Mouse (Mus musculus) testis, postnatal 10 days (tissue): Measurements from ENCODE around the gene Gm28047.

Experiments used
- DNase-seq: peaks from one replicate; pipeline ENCODE4 v3.0.0; 2021; ENCODE audit warnings: low spot score

Gm28047 gene

DNA sequence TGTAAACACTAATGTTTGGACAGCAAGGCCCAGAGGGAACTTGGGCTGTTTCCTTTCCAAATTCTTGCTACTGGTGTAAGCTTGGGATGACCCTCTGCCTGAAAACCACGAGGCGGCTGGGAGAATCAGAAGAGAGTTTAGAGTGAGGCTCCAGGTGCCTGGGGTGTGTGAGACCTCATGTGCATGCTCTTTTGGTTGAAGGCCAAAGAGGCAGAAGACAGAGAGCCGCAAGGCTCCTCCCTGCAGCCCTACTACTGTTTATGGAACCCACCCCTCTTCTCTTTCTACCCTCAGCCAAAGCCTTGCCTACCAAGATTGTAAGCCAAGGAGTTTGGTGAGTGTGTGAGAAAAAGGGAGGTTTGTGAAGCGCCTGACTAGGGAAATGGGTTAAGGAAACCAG, 109.1 kb downstream of the Gm28047 start:
- no peak for DNase-seq

DNA sequence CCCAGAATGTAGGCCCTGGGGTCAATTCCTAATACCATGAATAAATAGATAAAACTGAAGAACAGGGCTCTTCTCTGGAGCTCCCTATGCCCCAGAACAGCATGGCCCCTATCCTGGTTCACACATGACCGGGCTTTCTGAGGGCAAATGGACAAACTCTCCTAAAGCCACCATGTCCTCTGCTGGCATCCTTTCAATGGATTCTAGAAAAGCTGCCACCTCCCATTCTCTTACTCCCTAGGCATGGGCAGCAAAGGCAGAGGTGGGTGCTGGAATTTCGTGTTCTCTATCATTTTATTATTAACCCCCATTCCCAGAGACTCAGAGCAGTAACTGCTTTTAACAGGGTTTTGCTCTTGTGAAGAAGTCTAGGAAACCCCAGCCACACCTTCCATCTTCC, 109.6 kb downstream of the Gm28047 start:
- no peak for DNase-seq

DNA sequence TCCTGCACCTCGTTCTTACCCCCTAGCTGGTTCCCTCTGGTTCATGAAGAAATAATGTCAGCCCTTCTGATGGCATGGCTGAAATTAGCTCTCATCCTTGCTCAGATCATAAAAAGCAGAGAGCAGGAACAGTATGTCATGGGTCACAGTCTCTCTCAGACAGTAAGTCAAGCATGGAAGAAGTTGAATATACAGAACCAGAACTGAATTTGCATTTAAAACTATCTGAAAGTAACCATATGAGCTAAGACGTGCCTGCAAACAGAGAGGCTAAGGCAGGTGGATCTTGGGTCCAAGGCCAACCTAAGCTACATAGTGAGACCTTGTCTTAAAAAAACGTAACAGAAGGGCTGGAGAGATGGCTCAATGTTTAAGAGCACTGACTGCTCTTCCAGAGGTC, 111.9 kb downstream of the Gm28047 start:
- DNase-seq = no peak

DNA sequence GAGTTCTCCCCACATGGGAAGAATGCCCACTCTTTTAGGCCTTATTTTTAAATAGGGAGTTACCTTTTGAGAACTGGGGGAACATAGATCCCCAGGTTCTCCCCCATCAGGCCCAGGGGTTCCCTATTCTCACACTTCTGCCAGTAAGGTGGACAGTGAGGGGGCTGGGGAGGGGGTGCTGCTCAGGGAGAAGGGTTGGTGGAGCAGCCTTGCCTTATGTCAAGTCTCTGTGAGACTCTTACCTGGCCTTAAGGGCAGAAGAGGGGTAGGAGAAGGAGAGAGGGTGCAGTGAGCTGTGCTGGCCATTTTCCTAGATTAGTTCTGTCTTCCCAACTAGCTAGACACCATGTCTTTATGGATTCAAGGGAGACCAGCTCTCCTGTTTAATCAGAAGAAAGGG, 112.4 kb downstream of the Gm28047 start:
- no peak for DNase-seq

DNA sequence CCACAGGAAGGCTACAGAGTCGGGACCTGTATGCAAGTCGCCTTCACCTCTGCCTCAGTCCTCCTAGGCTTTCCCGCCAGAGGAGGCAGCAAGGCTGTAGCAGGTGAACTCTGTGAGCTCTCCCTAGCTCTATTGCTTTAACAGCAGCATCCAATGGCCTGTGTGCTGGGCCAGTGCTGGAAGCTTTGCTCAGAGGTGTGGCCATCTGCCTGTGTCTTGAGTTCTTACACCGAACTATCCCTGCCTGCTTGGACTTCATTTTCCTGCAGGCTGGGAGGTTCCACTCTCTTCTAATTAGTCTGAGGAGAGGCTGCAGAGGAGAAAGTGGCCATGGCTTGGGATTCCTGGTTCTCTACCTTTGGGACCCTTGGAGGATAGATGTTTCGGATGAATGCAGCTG, 112.9 kb downstream of the Gm28047 start:
- no peak for DNase-seq

DNA sequence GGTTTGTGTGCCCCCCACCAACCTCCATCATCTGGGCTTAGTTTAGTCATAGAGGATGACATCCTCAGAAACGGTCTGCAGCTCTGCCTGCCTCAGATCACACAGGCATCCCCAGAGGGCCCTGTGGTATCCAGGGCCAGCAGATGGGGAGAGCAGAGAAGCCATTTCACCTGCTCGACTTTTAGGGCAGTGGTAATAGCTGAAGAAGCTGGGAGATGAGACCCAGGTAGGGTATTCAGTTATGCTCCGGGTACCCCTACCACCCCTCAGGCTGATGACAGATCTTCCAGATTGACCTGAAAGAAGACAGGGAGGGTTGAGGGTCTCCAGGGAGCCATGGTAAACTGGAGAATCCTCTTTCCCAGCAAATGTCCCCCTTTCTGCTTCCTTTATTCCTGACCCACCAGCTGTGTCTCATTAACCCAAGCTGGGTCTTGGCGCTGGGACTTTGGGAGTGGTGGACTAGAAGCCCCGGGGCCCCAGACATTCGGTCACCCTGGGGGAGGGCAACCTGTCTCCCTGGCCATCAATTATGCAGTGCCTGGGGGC, 113.5 kb downstream of the Gm28047 start:
- no peak for DNase-seq

DNA sequence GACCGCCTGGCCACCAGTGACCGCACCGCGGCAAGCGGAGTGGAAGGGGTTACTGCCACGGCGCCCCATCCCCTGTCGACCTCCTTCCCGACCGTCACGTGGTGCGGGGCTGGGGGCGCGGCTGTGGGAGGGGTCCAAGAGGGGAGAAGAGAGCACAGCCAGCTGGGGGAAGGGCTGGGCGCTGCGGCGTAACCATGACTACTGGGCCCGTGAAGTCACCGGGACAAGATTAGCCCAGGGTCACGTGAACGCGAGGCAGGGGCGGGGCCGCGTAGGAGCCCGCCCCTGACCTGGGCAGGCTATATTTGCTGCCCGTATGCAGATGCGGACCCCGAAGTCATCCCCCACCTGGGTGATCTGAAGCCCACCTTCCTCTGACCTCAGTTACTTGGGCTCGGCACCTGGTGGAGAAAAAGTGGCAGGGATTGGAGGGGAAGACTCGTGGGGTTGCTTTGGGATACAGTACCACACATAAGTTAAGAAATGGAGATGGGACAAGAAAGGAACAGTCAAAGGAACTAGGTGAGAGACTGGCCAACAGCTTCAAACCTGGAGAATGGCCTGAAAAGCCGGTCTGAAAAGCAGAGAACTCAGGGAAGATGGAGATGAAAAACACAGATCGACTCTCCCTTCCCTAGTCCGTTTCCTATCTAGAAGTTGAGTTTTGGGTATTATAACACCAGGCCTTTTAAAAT, 114.1 kb downstream of the Gm28047 start:
- DNase-seq = peak; percentile 95

DNA sequence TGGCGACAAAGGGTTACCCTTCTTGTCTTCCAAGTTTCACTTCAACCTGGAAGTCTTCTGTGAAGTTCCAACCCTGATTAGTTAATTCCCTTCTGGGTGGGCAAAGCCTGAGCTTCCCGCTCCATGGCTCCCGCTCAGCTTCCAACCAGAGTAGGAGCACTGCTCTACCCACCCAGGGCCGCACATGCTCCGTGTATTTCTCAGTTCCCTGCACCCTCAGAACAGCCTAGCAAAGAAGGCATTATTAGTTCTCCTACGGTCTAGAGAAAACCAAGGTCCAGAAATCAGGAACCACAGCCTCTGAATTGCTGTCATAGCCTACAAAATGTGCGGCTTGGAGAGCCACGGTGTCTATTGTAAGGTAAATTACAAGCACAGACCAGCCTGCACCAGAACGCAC, 114.8 kb downstream of the Gm28047 start:
- DNase-seq = no peak

DNA sequence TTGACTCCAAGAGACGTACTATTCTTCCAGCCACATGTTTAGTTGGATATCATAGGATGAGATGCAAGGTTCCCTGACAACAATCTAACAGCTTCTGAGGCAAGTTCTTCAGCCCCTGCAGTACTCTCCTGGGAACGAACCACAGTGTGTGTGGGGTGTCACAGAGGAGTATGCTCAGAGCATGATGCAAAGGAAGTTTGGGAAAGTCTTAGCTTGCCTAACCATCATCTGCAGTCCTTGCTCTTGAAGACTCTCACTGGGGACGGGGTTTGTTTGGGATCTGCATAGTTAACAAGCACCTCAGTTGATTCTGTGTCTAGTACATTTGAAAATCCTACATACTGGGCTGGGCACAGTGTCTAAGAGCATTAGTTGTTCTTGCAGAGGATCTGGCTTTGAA, 116.5 kb downstream of the Gm28047 start:
- peak; percentile 30 for DNase-seq

DNA sequence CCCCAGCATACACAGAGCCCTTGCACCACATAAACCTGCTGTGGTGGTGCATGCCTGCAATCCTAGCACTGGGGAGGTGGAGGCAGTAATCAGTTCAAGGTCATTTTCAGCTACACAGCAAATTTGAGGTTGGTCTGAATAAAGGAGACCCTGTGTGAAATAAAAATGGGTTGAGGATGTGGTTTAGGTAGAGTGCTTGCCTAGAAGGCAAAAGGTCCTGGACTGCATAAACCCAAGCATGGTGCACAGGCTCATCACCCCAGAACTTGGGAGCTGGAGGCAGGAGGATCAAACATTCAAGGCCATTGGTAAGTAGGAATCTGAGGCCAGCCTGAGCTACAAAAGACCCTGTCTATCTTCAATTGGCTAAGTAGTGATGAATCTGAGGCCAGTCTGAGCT, 117.3 kb downstream of the Gm28047 start:
- DNase-seq = no peak

DNA sequence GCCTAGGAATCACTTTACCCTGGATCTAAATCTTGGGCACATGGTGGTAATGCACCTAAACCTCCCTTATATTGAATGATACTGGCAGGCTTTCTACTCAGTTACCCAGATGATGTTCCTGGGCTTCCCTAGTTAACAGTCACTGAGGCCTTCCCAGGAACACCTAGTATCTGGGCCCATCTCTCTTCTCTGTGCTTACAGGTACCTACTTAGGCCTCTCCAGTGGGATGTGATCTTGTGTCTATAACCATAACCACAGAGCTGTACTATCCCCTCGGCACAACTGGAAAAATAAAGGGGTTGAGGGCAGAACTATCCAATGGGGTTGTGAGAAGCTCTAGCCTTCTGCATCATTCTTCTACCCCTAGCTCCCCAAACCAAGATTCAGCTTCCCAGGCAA, 118.0 kb downstream of the Gm28047 start:
- peak; percentile 19 for DNase-seq

DNA sequence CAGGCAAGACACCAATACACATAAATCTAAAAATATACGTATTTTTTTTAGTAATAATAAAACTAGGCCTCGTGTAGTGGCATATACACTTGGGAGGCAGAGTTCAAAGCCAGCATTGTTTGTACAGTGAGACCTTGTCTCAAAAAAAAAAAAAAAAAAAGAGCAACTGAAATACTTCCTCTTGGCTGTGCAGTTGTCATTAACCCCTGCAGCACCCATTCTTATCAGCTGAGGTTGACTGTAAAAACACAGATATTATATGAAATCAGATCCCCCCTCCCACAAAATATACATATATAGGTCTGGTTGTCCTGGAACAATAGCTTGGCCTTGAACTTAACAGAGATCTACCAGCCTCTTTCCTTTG, 118.4 kb downstream of the Gm28047 start:
- DNase-seq = no peak

DNA sequence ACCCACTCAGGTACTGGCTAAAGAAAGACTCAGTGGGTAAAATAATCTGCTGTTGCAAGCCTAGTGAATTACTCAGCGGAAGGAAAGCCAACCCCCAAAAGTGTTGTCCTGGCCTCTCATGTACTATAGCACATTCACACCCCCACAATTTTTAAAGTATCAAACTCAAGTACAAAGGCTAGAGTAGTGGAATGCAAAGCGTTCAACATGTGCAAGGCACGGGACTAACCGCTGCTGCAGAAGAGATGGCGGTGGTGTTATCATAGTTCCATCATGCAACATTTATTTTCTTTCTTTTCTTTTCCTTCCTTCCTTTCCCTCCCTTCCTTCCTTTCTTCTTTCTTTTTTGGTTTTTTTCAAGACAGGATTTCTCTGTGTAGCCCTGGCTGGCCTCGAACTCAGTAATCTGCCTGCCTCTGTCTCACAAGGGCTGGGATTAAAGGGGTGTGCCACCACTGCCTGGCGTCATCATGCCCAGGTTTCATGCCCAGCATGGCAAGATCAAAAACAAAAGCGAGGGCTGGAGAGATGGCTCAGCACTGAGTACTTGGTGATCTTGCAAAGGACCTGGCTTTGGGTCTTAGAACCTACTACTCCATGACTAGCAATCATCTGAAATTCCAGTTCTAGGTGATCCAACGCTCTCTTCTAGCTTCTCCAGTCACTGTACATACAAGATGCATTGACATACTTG, 119.0 kb downstream of the Gm28047 start:
- DNase-seq = peak; percentile 37

DNA sequence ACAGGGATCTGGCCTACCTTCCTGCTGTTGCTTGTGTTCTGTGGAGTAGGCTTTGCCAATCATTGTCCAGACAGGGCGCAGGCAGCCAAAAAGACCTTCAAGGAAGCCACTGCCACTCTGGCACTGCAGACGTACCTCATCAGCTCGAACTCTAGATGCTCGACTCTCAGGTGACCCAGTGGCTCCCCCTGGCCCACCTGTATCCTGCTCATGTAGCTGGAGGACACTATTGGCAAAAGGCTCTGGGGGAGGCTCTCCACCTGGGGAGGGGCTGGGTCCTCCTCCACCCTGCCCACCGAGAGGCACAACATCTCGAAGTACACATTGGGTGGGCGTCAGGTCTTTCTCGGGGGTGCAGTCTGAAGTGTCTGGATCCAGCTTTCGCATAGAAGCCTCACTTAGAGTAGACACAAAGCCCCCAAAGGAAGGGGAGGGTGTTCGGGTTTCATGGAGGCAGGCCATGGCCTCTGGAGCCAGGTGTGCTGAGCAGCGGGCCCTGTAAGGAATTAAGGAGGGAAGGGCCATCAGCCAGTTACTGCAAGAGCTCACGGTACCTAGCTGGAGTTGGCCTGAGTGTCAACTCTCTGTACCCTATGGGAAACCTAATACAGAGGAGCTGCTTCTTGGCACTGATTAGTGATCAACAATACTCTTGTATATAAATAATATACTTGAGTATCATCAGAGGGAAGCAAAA, 119.6 kb downstream of the Gm28047 start:
- DNase-seq = peak; percentile 45

DNA sequence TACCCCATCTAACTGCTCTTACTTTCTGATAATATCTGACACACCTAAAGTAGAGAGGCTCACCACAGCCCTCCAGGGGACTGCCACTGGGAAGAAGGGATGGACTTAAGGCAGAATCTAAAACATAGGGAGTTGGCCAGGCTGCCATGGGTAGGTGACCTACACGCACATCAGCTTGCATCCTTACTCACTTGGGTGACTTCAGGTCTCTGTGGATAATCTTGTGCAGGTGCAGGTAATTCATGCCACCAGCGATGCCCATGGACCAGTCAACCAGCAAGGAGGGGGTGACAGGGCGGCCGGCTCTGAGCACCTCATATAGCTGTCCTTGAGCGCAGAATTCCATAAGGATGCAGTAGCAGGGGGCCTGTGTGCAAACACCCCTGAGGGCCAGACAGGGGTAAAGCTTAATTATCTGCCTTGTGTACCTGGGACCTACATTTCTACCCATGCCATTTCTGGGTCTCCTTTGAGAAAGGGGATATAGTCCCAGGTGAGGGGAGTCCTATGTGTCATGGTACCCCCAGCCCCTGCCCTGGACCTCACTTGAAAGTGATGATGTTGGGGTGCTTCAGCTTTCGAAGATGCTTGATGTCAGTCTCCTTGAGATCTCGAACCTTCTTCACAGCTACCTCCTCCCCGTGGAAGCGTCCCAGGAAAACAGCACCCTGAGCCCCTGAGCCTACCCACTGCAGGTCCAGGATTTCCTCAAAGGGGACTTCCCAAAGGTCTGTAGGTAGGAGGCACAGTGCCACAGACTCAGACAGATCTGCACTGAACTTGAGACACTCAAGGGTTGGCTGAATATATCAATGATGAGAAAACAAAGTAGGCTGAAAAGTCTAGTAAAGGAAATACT, 120.7 kb downstream of the Gm28047 start:
- peak; percentile 42 for DNase-seq

DNA sequence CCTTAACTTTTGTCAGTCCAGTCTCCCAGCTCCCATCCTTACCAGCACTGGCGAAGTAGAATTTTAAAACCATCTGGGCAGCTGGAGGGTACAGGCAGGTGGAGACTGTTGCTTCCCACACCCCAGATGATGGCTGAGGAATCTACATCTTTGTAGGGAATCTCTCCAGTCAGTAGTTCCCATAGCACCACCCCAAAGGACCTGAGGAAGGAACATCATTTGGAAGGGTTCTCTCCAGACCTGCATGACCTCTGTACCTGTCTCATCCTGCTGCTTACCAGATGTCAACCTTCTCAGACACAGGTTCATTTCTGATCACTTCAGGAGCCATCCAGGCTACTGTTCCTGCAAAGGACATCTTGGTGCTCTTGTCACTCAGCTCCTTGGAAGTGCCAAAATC, 121.4 kb downstream of the Gm28047 start, which contains the start of gene Gm10337:
Gm10337 (plus strand) TSS at position 276 of the 400 bp plus-strand sequence.
- DNase-seq = peak; percentile 35

DNA sequence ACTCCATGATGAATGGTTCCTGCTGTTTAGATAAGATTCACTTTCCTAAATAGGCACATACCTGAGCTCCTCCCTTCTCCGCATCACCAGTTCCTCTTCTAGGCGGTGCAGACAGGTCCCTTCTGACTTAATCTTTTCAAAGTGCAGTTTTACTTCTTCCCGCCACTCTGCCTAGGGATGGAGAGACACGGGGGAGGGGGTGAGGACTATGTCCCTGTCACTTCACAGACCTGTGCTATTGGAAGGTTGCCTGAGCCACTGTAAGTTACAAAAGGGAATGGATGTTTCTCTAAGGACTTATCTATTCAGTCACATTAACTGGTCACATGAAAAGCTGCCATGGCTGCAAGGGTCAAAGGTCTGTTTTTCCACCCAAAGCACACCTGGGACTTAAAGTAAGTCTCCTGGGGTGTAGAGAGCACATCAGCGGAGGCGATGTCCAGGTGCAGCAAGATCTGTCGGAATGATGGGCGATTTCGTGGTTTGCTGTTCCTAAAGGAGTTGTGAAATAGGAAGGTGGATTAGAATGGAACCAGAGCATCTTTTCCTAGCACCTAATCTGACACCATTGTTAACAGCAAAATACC, 122.5 kb downstream of the Gm28047 start:
- peak; percentile 39 for DNase-seq

DNA sequence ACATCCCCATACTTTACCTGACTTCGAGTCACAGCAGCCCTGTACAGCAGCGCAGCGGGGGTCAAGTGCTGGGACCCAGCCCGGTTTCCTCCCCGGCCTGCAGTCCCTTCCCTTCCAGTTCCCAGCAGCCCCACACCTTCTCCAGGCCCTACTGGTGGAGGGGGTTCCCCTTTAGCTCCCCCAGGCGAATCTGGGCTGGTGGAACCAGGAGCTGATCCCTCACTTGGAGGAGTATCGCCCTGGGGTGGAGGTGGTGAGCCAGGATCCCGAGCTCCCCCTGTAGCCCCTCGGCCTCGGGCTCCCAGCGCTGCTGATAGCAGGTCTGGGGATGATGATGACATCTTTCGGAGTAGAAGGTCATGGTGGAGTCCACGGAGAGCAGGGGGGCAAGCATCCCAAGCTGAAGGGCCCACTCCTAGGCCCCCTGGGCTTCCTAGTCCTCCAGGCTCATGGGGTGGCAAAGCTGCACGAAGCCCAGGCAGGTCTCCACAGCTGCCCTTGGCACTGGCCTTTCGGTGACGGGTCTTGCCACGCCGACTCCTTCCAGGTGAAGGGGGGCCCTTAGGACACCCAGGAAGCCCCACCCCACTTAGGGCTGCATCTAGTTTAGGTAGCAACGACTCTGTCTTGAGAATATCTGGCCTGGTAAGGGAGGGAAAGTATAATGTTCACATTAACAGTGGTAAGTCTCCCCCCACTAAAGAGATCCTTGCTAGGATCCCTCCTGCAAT, 123.6 kb downstream of the Gm28047 start:
- DNase-seq = peak; percentile 45

DNA sequence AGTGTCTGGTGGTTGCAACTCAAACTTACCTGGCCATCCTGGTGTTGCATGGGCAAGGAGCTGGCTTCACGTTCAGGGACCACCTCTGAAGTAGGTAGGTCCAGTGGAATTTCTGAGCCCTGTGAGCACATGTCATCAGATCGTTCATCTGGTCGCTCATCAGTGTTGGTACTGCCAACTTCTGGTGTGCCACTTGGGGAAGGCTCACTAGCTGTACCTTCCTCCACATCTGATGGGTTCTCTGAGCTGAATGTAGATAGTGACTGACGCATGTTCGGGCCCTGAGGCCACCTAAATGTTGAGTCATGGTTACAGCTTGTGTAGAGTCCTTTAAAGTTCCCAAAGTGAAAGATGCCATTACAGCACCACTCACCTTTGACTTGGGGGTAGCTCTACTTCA, 124.4 kb downstream of the Gm28047 start:
- peak; percentile 26 for DNase-seq

DNA sequence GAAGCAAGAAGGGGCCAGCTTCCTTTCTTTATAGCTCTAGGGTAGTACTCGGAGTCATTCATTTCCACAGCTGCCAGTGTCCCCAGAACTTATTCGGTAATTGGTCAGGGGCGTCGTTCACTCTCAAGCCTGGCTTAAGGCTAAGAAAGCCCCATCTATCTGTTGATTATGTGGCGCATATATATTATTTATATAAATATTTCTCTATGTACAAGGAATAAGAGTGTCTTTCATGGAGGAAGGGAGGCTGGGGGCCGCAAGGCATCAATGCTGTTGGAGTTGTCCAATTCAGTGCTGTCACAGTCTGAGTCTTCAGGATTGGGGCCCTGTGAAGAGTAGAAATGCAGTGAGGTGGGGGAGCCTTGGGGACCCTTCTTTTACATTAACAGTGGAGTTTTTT, 125.0 kb downstream of the Gm28047 start:
- DNase-seq = peak; percentile 31

DNA sequence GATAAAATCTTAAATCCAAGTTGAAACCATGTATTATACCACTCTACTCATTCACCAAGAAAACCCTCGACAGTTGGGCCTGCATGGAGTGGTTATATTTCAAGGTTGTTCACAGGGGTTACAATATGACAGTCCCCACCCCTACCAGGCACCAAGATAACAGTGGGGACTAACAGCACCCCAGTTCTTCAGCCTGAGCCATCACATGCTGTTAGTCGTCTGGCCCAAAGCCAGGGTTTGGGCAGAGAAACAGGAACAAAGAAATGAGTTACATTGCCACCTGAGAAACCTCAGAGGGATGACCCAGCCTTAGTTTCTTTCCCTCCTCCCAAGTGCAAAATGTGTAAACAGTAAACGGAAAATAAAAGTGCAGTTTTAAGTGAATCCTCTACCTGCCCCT, 125.5 kb downstream of the Gm28047 start:
- DNase-seq = peak; percentile 42
